Mouse (Mus musculus) thymus, adult 2 months (tissue): ENCODE measurements at regions not wholly inside any gene's neighbourhood (a gene's known extent, or its start where the extent isn't known, plus 50 kb on each side); places are given as distances from the start of the nearest gene placed in this dataset.

Experiments used
- DNase-seq: peaks from one replicate; pipeline ENCODE4 v3.0.0; 2021
- H3K27ac ChIP-seq: fragments of 200-500 bp; 2 replicates; pipeline ENCODE4 v1.5.1; 2012; ENCODE audit warnings: low read length, control low read depth; ENCODE audit not compliant: control insufficient read depth, insufficient read depth
- H3K27me3 ChIP-seq: fragments of 200-500 bp; 2 replicates; pipeline ENCODE4 v1.6.1; 2012; ENCODE audit warnings: mild to moderate bottlenecking, low read length, moderate library complexity, mixed read lengths; ENCODE audit not compliant: control insufficient read depth, insufficient read depth
- H3K36me3 ChIP-seq: fragments of 200-500 bp; 2 replicates; pipeline ENCODE4 v1.6.1; 2012; ENCODE audit warnings: mild to moderate bottlenecking, low read length, moderate library complexity; ENCODE audit not compliant: control insufficient read depth, insufficient read depth
- H3K4me1 ChIP-seq: fragments of 200-500 bp; replicated peaks from 2 replicates; pipeline ENCODE4 v1.6.1; 2012; ENCODE audit warnings: low read length; ENCODE audit not compliant: control insufficient read depth, insufficient read depth
- H3K4me3 ChIP-seq: fragments of 200-500 bp; 2 replicates; pipeline ENCODE4 v1.5.1; 2012; ENCODE audit warnings: mild to moderate bottlenecking, low read length, control low read depth, moderate library complexity; ENCODE audit not compliant: control insufficient read depth, insufficient read depth
- CTCF ChIP-seq: fragments of 200-500 bp; IDR thresholded peaks from 2 replicates; pipeline ENCODE4 v1.5.1; 2012; ENCODE audit warnings: mild to moderate bottlenecking, control low read depth, low read length, moderate library complexity, borderline replicate concordance; ENCODE audit not compliant: control insufficient read depth, poor library complexity, insufficient read depth; ENCODE audit errors: extremely low read depth
- POLR2A ChIP-seq: fragments of 200-500 bp; IDR thresholded peaks from 2 replicates; pipeline ENCODE4 v1.6.1; 2012; ENCODE audit warnings: mild to moderate bottlenecking, low read length, control low read depth, moderate library complexity; ENCODE audit not compliant: control insufficient read depth, poor library complexity, insufficient read depth; ENCODE audit errors: extremely low read depth
- WGBS: fragments of 180-500 bp; shearing (Covaris S2); methylation state at CpG from one replicate; pipeline ENCODE4 v1.1.7; 2018; 5-methylcytosine and 5-hydroxymethylcytosine counted together

DNA sequence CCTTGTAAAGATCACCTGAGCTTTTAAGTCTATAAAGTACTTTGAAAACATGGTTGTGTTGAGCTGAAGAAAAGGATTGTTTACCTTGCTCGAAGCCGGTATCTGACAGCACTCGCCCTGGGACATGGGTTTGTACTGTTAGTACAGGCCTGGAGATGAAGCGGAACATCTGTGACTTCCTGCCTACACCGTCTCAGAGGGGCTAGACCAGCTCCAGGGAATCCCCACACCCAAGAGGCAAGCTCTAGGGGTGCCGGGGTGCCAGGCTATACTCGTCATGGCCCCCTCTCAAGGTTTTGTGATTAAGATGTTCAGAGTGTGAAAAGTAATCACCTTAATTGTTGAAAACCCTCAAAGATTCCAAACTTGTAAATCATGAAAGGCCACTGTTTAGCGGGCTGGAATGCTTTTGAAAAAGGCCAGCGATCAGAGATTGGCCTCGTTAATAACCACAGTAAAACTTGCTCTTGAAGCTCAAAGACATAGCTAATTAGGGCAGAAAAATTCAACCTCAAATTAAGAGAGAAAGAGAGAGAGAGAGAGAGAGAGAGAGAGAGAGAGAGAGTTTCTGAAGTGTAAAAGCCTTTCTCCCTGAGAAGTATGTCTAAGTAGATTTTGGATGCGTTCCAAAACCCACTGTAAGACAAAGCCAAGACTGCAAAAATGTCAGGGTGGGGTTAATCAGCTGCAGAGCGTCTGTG lies 202.9 kb downstream of the Mycn start:
- Histone ChIP-seq H3K27me3 (no peaks in the 10 kb centered on the region), H3K27ac (no peak overlapping the region), H3K4me1 (no peaks in the 10 kb centered on the region), H3K36me3 (no peaks in the 10 kb centered on the region), H3K4me3 (no peak overlapping the region)
- no peak for DNase-seq
- 40% methylated on average over 12 of the region's 12 CpGs for WGBS
- TF ChIP-seq CTCF = no peak
- no peak for TF ChIP-seq POLR2A

DNA sequence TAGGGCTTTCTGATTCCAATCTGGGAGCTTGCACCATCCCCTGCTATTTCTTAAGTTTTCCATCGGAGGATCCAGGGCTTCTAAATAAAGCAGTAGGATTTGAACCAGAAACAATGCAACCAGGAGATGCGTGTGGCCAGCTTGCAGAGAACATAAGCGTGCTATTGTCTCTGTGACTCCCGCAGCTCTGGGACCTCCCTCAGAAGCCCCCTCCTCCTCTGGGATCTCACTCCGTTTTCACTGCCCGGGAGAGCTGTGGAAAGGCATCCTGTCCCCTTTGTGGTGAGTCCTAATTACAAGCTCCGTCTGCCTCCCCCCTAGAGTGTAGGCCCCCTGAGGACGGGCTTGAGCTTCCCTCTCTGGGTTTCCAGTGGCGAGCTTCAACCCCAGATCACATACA lies 215.9 kb downstream of the Mycn start:
- no peak for TF ChIP-seq POLR2A
- no peak for TF ChIP-seq CTCF
- H3K27ac ChIP-seq = no peak overlapping the region
- no peaks in the 10 kb centered on the region for H3K4me1 ChIP-seq
- no peaks in the 10 kb centered on the region for H3K27me3 ChIP-seq
- DNase-seq = no peak
- 80% methylated on average over 9 of the region's 9 CpGs for WGBS
- no peak overlapping the region for H3K4me3 ChIP-seq
- H3K36me3 ChIP-seq = no peaks in the 10 kb centered on the region

DNA sequence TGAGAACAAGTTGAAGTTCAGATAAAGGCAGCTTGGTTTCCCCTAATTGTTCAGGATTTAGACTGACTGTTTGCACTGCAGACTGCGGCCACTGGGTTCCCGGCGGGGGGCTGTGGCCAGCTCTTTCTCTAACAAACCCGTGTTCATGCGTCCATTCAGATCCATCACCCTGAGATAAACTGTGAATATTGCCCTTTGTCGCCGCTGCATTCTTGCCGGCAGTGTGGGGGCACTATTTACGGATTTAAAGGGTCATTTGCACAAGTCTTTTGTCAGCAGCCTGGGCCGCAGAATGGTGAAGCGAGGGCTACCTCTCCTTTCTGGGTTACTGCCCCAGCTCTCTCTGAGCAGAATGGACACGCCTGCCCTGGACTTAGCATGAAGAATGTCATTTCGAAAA lies 216.6 kb downstream of the Mycn start:
- TF ChIP-seq CTCF (no peak), POLR2A (no peak)
- no peaks in the 10 kb centered on the region for H3K4me1 ChIP-seq
- H3K36me3 ChIP-seq = no peaks in the 10 kb centered on the region
- H3K27me3 ChIP-seq = no peaks in the 10 kb centered on the region
- WGBS = 69% methylated on average over 13 of the region's 13 CpGs
- DNase-seq = no peak
- no peak overlapping the region for H3K27ac ChIP-seq
- no peak overlapping the region for H3K4me3 ChIP-seq

DNA sequence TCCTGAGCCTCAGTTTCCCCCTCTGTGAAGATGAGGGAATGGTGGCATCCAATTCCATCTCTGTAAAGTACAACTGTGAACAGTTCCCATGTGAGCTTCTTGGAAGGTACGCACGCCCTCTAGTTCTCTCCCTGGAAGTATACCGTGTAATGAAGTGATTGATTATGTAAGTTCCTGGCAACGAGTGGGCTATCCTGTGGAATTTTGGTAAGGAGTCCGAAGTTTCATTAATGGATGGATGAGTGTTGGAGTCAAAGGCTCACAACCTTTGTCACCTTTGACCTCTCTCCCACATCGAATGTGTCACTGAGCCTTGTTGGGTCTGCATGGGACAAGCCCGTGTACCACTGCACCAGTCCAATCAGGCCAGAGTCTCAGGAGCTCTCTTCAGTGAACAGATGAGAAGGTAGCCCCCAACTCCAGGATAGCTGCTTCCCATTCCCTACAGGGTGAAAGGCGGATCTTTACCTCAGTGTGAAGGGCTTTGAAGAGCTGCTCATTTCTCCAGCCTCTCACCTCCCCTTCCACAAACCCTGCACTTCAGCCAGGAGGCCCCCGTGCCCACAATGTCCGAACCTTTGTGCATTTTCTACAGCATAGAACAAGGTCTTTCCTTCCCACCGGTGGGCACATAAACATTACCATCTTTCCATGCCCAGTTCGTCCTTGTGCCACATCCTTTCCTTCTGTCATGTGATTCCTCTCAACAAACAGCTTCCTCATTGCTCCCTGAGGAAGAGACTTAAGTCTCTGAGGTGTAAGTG lies 217.8 kb downstream of the Mycn start:
- Histone ChIP-seq H3K4me1 (no peaks in the 10 kb centered on the region), H3K36me3 (no peaks in the 10 kb centered on the region), H3K27ac (no peak overlapping the region), H3K27me3 (no peaks in the 10 kb centered on the region), H3K4me3 (no peak overlapping the region)
- no peak for DNase-seq
- TF ChIP-seq POLR2A (no peak), CTCF (no peak)
- WGBS = 90% methylated on average over 12 of the region's 12 CpGs

DNA sequence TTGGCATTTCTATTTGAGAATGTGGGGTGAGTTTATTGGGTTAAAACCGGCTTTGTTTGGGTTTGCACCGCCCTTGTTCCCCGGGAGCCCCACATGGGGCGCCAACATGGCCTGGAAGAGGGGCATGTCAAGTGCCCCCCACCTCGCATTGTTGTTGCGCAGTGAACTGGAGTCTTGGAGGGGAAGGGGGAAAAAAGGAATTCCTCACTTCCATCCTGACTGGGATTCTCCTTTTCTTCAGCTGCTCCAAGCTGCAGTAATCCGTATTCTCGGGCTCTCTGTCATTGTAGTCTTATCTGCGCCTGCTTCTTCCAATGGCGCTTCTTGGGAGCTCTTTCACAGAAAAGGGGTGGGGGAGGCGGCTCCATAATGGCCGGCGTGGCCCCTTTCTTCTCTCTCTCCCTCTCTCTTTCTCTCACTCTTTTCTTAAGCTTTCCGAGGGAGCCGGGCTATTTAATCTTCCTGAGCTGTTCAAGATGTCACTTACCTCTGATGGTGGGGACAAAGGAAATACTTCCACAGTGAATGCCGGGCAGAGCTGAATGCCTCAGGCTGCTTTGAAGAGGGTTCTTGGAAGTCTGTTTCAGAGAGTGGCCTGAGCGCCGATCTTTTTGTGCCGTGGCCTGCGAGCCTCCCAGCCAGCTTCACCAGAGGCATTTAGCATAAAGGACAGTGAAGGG lies 218.6 kb downstream of the Mycn start:
- H3K36me3 ChIP-seq = no peaks in the 10 kb centered on the region
- WGBS = 95% methylated on average over 20 of the region's 20 CpGs
- no peak for TF ChIP-seq CTCF
- TF ChIP-seq POLR2A = no peak
- H3K4me3 ChIP-seq = no peak overlapping the region
- H3K27ac ChIP-seq = no peak overlapping the region
- no peak for DNase-seq
- no peaks in the 10 kb centered on the region for H3K27me3 ChIP-seq
- H3K4me1 ChIP-seq = no peaks in the 10 kb centered on the region

DNA sequence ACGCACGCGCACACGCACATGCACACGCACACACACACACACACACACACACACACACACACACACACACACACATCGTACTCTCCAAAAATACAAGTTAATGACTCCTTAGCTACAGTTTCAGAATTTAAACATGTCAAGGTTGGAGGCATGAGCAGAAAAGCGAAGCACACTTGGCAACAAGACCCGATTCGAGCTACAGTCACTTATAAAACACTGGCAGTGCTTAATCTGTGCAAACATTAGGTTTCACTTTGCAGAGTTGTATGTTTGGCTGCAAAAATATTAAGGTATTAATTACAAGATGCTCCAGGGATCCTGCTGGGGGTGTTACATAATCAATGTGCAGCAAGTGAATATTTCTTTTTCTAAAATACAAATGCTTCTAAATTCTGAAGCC lies 225.0 kb downstream of the Mycn start:
- no peak for DNase-seq
- Histone ChIP-seq H3K36me3 (no peaks in the 10 kb centered on the region), H3K4me3 (no peak overlapping the region), H3K27me3 (no peaks in the 10 kb centered on the region), H3K4me1 (no peaks in the 10 kb centered on the region), H3K27ac (no peak overlapping the region)
- WGBS = 93% methylated on average over 9 of the region's 9 CpGs
- TF ChIP-seq POLR2A (no peak), CTCF (no peak)
